Mouse (Mus musculus) cerebellum, adult 11 months (tissue): ENCODE measurements around the gene Gm4894.
A peak's percentile ranks its signal among the peaks of the same experiment; 100 is the strongest.

Source experiments
- DNase-seq: peaks from one replicate; pipeline ENCODE4 v3.0.0; 2022

Gene Gm4894

DNA sequence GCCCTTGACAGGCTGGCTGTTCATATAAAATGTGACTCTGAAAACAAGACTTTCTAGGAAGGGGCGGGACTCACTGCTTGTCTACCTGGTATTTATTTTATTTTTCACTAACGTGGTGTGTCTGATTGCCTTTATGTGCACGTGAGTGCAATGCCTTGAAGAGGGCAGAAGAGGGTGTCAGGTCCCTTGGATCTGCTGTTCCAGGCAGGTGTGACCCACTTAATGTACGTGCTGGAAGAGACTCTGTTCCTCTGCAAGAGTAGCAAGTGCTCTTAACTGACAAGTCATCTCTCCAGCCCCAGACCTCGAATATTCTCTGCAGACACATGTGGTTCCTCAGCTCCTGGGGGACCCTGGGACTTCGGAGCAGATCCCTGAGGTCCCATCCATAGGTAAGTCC, at the start of gene Gm4894:
Gene Gm4894 (plus strand): TSS at position 301 of the 400 bp plus-strand sequence.
- DNase-seq, result no peak

DNA sequence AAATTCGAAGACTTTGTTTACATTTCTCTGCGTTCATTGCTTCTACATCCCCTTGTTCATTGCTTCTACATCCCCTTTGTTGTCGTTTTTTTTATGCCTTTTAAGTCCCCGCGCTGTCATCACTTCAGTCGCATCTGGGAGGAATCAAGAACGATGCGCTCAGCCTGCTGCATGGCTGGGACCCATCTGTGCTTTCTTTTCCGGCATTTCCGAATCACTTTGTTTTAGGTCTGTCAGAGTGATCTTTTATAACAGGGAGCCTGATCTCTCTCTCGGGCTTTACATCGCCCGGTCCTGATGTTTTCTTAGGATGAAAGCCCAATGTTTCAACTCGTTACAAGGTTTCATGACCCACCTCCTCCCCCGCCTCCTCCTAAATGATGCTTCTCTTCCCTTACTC, 44.0 kb upstream of the Gm4894 start:
- DNase-seq, result no peak

DNA sequence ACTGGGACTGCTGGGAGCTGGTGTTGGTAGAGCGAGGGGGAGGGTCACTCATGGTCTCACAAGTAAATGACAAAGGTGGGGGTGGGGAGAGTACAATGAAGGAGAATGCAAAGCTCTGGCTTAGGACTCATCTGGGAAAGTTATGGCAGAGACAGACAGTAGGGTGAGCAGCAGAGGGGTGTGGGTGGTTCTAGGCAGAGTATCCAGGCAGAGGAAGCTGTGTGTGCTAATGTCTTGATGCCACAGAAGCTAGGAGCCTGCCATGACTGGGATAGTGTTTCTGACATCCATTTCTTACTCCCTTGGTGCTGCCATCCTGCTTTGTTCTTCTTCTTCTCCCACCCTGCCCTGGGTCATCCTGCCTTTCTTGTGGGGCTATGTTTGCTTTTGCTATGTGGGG, 38.8 kb upstream of the Gm4894 start:
- DNase-seq, result no peak

DNA sequence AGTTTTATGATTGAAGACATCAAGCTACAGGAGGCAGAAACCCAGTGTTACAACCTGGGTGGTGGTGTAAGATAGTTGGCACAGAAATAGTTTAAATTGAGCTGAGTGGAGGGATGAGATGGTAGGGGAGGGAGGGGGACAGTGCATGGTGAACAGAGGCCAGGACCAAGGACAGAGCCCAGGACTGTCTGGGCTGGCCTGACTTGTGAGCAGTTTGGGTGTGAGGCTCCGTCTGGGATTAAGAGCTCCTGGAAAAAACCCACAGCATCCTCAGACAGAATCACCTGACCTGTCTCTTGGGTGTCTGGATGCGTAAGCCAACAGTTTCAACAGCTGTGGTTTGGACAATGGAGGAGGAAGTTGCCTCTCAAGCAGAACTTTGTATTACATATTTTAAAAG, 35.6 kb upstream of the Gm4894 start:
- DNase-seq, result no peak

DNA sequence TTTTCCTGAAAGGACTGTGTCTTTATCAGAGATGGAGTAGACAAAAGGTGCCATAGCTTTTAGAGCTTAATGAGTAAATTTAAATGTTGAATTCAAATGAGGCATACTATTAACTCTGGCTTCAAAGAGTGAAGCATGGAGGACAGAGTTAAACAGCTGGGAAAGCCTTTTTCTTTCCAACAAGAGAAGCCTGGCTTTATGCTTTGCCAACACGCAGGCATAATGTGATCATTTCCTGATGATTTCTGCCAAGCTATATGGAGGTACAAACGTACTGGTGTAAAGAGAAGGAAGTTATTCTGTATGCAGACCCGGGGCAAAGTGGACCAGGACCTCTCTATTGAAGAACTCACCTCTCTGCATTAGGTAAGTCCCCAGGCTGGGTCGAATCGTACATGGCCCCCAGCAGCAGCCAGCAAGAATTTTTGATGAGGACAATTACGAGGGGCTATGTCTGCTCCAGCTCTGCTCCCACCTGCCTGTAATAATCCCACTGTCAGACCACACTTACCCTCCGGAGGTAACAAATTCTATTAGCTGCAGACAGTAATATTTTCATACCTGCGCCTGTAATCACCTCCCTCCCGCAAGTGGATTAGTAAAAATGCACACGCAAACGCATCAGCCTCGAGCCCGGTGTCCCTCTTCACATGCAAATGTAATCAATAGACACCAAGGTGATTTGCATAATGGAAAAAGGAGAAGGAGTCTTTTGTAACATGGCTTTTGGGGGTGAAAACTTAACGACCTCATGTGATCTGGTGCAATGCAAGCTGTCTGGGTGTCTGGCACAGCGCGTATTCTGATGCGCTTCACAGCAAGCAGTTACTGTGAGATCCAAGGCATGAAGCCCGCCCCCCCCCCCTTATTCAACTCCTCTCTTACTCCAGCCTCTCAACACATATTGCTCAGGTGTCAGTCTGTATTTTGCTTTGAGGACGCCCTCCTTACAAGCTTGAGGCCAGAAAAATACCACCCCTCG, 32.4 kb upstream of the Gm4894 start:
- no peak for DNase-seq

DNA sequence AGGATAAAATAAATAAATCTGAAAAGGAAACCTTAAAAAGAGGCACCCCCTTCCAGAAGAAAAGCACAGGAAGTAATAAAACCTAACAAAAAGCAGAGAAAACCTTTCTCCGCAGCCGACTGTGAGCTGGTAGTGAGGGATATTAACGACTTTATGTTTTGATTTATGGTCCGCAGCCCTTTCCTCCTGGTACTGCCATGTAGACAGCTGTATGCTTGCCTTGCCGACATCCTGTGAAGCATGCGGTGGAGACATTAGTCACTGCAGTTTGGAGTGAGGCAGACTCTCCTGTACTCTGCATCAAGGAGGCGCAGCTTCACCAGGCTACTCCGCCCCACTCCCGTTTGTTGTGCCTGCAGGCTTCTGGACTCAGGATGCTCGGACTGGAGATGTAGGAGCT, 25.8 kb upstream of the Gm4894 start:
- DNase-seq, result no peak

DNA sequence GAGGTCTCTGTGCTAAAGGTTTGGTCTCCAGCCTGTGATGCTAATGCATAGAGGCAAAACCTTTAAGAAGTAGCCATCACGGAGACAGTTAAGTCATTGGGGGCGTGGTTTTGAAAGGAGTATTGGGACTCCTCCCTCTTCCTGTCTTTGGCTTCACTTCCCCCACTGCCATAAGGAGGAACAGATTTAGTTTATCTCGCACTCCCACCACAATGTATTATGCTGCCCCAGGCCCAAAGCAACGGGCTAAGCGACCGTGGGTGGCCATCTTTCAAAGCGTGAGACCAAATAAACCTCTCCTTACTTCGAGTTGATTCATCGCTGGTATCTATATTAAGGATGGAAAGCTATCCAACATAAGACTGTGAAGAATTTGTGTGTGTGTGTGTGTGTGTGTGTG, 22.9 kb upstream of the Gm4894 start:
- DNase-seq, result no peak

DNA sequence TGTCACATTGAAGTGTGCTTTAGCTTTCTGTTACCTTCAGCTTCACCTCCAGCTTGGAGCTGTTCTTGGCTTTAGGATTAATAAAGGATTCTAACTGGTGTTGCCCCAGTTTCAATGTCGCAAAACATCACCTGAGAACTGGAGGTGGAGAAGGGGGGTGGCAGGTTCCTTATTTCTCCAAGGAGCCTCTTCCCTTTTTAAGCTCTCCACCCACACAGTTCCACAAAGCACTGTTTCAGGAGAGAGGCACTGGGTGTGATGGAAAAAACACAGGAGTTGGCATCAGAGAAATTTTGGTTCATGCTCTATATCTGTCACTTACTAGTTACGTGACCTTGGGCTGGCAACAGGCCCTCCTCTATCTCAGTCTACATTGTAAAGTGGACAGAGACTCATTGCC, 21.3 kb upstream of the Gm4894 start:
- DNase-seq, result no peak

DNA sequence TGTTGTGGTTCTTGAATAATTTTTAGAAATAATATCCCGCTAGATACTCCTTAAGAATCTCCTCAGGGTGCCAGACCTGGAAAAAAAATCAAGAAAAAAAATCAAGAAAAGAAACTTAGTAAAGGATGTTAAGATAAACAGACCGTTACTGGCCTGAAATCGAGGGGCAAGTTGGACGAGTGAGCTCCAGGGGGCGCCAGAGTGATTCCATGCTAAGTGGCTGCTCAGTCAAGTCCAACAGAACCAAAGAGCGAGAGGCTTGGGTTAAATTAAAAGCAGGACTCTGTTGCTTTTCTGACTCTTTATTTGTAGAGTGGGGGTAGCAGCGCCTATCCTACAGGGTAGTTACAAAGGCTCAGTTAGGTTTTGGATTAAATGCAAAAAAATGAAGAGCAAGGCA, 3.5 kb upstream of the Gm4894 start:
- peak; percentile 25 for DNase-seq

DNA sequence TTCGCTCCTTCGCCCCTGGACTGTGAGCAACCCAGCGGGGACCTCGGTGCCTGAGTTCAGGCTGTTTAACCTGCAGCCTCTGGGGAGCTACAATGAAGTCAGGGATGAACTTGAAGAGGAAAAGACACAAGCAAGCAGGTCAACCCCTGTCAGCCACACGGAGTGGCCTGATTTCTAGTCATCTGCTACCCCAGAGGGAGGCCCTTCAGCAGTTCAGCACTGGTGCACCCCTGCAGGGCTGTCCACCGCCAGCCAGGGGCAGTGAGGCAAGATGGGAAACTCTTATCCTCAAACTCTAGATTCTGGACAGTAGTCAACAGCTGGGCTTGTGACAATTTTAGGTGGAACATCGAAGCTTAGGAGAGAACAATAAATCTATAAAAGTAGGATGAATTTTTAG, 18.6 kb downstream of the Gm4894 start:
- DNase-seq, result peak; percentile 2

DNA sequence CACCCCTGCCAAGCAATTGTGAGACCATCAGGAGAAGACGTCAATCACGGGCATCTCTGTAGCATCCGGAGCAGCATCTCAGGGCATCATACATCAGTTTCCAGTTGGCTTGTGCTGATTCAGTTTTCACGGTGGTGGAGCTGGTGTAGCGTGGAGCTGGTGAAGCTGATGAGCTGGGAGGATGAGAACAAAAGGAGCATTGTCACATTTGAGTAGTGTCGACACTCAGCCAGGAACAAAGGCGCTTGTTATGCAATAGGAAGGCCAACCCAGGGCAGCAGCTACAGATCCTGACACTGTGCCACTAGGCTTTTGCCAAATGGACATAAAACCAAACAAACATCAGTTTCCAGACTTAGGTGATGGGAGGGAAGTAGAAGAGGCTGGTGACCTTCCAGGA, 23.2 kb downstream of the Gm4894 start:
- no peak for DNase-seq

DNA sequence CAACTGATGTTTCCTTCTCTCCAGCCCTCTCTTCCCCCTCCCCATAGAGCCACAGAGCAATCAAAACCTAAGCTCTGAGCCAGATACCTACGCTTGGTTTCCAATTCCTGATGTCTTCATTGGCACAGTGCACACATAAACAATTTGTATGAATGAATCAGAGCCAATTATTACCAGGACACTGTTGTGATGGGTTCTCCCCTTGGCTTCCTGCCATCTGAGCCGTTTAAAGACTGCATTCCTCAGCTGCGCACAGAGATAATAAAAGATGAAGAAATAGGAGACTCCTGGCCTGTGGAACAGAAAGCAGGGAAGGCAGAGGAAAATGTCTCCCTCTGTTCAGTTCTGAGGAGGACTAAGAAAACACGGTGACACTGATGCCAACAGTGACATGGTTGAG, 25.6 kb downstream of the Gm4894 start:
- DNase-seq, result no peak

DNA sequence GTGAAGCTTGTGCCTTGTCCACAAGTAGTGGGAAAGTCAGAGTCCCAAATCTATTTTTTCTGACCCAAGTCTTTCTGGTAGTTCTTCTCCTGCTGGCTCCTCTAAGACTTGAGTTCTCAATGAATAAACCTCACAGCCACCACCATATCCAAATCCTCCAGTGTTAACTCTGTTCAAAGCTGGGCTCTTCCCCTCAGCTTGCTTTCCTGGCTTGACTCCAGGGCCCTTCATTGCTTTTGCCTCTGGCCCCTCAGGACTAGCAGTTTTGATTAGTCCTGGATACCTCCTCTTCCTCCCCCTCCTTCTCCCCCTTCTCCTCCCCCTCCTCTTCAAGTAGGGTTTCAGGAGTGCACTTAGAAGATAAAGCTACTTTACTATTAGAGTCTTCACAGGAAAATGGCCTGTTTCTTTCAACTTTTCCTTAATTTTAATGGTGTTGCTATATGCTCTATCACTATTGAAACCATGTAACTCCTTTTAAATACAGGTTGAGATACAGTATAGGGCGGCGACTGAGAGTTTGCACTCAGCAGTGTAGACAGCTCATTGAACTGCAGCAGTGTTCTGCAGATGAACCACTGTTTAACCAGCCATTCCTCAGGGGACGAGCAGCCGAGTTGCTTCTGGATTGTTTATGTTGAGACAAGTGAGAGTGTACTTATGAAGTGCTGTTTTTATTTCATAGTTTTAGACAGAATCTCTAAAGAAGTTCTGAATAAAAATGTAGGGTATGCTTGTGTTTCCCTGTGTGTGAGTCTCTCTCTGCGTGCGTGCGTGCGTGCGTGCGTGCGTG, 26.4 kb downstream of the Gm4894 start:
- no peak for DNase-seq

DNA sequence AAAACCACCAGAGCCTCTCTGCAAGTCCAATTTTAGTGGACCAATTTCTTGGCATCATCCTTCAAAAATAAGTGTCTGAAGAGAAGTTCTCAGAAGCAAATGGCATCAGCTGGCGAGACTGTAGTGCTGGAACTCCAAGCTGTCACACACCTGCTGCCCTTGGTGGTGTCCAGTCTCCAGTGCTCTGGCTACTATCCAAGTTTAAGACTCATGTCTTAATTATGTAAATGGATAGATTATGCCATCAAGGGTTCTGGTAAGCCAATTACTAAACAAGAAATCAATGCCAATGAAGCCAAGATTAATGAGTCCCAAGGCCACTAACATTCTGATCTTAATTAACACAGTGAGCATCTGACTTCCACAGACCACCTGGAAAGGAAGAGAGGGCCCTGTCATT, 44.8 kb downstream of the Gm4894 start:
- no peak for DNase-seq

DNA sequence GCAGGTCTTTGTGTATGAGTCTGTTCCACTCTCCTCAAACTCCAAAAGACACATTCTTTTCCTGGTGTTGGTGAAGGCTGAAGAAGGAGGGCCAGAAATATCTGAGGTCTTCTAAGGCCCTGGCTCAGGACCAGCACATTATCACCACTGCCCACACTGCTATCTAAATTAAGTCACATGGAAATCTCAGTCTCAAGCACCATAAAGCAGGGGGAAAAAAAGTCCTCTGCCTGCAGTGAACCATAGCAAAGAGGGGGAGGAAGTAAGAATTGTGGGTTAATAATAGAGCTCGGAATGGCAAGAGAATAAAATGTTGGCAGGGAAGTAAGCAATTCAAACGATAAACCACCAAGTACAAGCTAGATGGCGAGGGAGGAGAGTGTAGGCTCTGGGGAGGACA, 57.2 kb downstream of the Gm4894 start:
- DNase-seq, result no peak

DNA sequence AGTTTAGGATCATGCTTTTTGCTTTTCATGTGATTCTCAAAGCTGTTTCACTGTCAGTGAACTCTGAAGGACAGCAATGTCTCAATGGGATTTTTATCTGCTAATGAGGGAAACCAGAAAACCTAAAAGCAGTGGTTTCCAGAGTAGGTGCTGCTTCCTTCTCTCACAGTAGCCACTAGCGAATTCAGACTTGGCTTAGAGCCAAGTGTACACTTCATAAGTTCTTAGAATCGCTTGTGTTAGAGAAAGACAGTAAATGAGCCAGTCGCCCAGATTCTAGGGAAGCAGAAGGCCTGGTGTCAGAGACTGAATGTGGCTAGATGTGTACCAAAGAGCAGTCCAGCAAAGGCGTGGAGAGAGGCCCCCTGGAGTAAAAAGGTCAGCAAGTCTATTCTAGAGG, 60.5 kb downstream of the Gm4894 start:
- no peak for DNase-seq

DNA sequence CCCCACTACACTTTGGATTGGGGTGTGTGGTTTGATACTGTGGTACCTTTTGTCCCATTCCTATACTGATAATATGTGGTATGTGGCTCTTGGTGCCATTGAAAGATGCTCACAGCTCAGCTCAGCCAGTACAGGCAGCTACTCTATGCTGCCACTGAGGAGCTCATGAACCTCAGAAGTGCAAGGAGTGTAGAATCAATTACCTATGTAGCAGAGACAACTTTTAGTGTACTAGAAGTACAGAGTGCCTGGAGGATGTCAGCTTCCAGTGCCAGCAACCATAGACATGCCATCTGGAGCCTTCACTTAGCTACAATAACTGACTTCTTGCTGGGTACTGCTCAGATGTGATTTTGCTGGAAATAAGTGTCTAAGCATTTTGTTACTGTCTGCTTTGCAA, 68.3 kb downstream of the Gm4894 start:
- DNase-seq, result no peak
